Mouse (Mus musculus) liver, embryonic 16.5 days (tissue): ENCODE measurements around the gene Tgfbr3. TPM values are rescaled to one million over a fixed set of nuclear protein-coding genes. Genes with fewer than 3 reads are reported as not detected.
"Not testable (repeated sequence)": the region's sequence is repeated elsewhere in the genome, so short reads cannot be mapped to it uniquely, and the experiment has no call there.

Experiments
- ATAC-seq: fragments of 200-750 bp; cut with Nextera tagmentation; 2 replicates; pipeline ENCODE4 v1.8.0; 2017; ENCODE audit warnings: low read depth, mild to moderate bottlenecking, moderate number of reproducible peaks, moderate library complexity
- H3K27ac ChIP-seq: fragments of 300-500 bp; sonication (generic); 2 replicates; pipeline ENCODE4 v1.5.1; 2014; ENCODE audit warnings: mild to moderate bottlenecking, low read length
- H3K27me3 ChIP-seq: fragments of 300-500 bp; sonication (generic); 2 replicates; pipeline ENCODE4 v1.6.1; 2014; ENCODE audit warnings: low read depth, low read length, mixed read lengths; ENCODE audit not compliant: control insufficient read depth, insufficient read depth
- H3K36me3 ChIP-seq: fragments of 300-500 bp; sonication (generic); 2 replicates; pipeline ENCODE4 v1.6.1; 2014; ENCODE audit warnings: mild to moderate bottlenecking; ENCODE audit not compliant: control insufficient read depth, insufficient read depth
- H3K4me1 ChIP-seq: fragments of 300-500 bp; sonication (generic); 2 replicates; pipeline ENCODE4 v1.6.1; 2014; ENCODE audit warnings: low read depth, low read length, mixed read lengths; ENCODE audit not compliant: control insufficient read depth
- H3K4me2 ChIP-seq: fragments of 300-500 bp; sonication (generic); 2 replicates; pipeline ENCODE4 v1.6.1; 2014; ENCODE audit warnings: low read depth, low read length, mixed read lengths
- H3K4me3 ChIP-seq: fragments of 300-500 bp; sonication (generic); 2 replicates; pipeline ENCODE4 v1.5.1; 2014; ENCODE audit warnings: low read depth, mild to moderate bottlenecking, low read length
- H3K9ac ChIP-seq: fragments of 300-500 bp; sonication (generic); 2 replicates; pipeline ENCODE4 v1.6.1; 2014; ENCODE audit warnings: low read depth, low read length
- H3K9me3 ChIP-seq: fragments of 300-500 bp; sonication (generic); replicated peaks from 2 replicates; pipeline ENCODE4 v1.6.1; 2016; ENCODE audit warnings: low read length; ENCODE audit not compliant: control insufficient read depth
- WGBS: fragments of 180-500 bp; shearing (Covaris S2); extraction: QIAGEN DNeasy Blood & Tissue Kit; methylation state at CpG from one replicate; pipeline ENCODE4 v1.1.7; 2014; ENCODE audit not compliant: insufficient replicate concordance; 5-methylcytosine and 5-hydroxymethylcytosine counted together
- polyA plus RNA-seq: library from polyadenylated mRNA; unstranded; fragments of >200 nt; fragmentation: Nextera tagmentation; extraction: Ambion mirVana; gene quantifications from 2 replicates; pipeline ENCODE4 v1.2.1, GENCODE M21; 2015

Gene Tgfbr3
- polyA plus RNA-seq, 1 experiment from 2014 or later, result 6.8 TPM

DNA sequence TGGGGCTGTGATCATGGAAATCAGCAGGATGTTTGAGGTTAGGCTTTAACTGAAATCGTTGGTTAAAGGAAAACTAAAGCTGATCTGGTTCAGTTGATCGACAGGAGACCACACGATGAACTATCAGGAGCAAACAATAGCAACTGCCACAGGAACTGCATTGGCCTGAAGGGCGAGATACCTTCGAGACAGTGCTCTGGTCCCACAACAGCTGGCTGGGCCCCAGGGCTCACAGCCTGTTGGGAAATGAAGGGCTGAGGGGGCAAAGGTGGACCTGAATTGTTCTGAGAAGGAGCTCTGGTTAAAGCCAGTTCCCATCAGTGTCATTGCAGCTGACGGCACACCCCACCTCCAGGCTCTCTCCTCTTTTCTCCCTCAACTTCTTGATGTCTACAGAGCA is 52.5 kb downstream of the Tgfbr3 start:
- peak overlapping the region; percentile 56 for H3K27ac ChIP-seq
- H3K27me3 ChIP-seq, result no peaks in the 10 kb centered on the region
- no peaks in the 10 kb centered on the region for H3K9me3 ChIP-seq
- H3K9ac ChIP-seq, result no peak overlapping the region
- WGBS, result 4% methylated on average over 6 of the region's 6 CpGs
- H3K4me1 ChIP-seq, result peaks cover 54% of the 10 kb centered on the region
- 0 out of 2 replicates have a peak overlapping the region, but pooled peaks have one; percentile 0 for H3K4me2 ChIP-seq
- no peak overlapping the region for H3K4me3 ChIP-seq
- H3K36me3 ChIP-seq, result no peaks in the 10 kb centered on the region
- peak; percentile 59 for ATAC-seq

DNA sequence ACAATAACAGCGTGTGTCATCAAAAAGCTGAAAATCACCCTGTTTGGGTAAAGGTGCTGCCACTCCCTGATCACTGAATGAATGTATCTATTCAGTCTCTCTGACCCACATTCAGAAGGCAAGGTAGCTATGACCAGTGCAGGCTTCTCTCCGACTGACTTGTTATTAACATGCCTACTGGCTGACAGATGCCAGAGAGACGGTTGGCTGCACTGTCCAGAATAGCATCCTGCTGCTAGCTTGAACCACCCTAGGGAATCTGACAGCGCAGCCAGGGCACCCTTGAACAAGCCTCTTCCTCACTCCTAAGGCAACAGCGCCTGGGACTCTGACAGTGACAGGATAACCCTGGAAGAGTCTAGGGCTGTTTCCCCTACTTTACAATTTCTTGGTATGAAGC is 53.4 kb downstream of the Tgfbr3 start:
- Histone ChIP-seq H3K4me3 (no peak overlapping the region), H3K4me2 (no peak overlapping the region), H3K27me3 (no peaks in the 10 kb centered on the region), H3K9ac (no peak overlapping the region), H3K9me3 (no peaks in the 10 kb centered on the region), H3K4me1 (peaks cover 58% of the 10 kb centered on the region), H3K36me3 (no peaks in the 10 kb centered on the region), H3K27ac (peak overlapping the region; percentile 56; the same call in 1 of the 2 replicates)
- WGBS, result 45% methylated on average over 5 of the region's 5 CpGs
- no peak for ATAC-seq

DNA sequence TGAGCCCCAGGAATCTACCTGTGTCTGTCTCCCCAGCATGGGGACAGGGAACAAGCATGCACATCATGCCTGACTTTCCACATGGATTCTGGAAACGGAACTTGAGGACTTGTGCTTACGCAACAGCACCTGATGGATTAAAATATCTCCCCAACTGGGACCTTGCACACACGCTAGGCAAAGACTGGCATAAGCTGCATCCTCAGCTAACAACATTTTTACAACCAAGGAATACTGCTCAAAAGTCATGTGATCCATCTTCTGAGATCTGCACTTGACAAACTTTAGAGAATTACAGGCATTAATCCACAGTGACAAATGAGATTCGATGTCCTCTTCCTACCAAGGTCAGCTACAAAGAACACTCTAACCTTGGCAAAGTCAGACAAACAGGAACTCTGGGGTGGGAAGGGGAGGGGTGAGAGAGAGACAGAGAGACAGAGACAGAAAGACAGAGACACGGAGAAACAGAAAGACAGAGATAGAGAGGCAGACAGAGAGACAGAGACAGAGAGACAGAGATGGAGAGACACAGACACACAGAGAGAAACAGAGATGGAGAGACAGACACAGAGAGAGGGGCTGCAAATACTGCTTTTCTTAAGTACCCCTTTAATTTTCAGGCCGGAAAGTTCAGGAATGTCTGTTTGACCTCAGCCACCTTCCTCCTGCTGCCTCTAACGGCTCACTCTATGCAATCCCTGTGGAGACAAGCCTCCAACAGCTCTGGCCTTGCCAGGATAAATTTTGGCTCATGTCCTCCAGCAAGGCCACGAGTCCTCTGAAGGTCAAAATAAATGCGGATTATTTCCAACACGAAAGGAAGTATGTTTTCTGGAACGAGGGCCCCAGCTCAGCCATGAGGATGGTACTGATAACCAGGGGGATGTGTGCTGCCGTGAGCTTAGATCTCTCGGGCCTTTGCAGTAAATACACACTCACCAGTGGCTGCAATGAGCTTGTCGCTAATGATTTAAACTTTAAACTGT is 55.8 kb downstream of the Tgfbr3 start:
- peaks cover 76% of the 10 kb centered on the region for H3K4me1 ChIP-seq
- ATAC-seq, result peak; percentile 42; the same call in 1 of the 2 replicates
- 33% methylated on average over 14 of the region's 14 CpGs for WGBS

DNA sequence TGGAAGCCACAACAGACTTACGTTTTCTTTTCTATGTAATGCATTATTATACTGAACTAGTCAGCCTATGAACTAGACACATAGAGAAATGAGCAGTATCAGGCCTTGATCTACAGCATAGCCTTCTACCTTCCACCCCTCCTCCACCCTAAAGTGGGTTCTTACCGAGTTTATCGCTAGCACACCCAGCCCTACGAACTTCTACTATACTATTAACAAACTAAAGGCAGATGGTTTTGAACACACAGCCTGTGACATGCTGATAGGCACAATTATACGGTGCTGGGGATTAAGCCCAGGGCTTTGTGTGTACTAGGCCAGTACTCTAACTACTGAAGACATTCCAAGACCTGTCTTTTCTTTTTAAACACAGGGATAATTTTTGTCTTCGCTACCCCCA is 59.2 kb downstream of the Tgfbr3 start:
- Histone ChIP-seq H3K4me2 (no peak overlapping the region), H3K27ac (peak overlapping the region; percentile 41; the same call in 1 of the 2 replicates), H3K9me3 (no peaks in the 10 kb centered on the region), H3K4me1 (peaks cover 47% of the 10 kb centered on the region), H3K36me3 (no peaks in the 10 kb centered on the region), H3K27me3 (no peaks in the 10 kb centered on the region), H3K9ac (no peak overlapping the region), H3K4me3 (no peak overlapping the region)
- 38% methylated on average over 6 of the region's 6 CpGs for WGBS
- ATAC-seq, result peak; percentile 62

More for the DNA sequence above, 55.8 kb downstream of the Tgfbr3 start:
- H3K27ac ChIP-seq, result peak overlapping the region; percentile 35
- H3K4me3 ChIP-seq, result no peak overlapping the region
- H3K36me3 ChIP-seq, result no peaks in the 10 kb centered on the region
- H3K27me3 ChIP-seq, result no peaks in the 10 kb centered on the region
- no peaks in the 10 kb centered on the region for H3K9me3 ChIP-seq
- peak overlapping the region; percentile 47 for H3K4me2 ChIP-seq
- H3K9ac ChIP-seq, result peak overlapping the region; percentile 41; the same call in 1 of the 2 replicates

DNA sequence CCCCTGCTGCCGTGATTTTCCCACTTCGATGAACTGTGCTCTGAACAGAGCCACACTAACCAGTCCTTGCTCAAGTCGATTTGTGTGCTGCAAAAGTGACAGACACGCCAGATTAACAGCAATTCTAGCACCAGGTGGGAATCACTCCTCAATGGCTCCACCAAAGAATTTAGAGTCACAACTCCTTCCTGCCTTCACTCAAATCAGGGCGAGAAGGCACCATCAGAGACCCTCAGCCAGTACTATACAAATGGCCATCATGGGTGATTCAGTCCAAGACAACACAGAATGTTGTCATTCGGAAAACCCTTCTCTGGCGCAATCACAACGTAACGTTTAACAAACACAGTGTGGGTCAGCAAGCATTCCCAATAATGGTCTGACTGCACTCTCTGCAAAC is 60.4 kb downstream of the Tgfbr3 start:
- ATAC-seq, result no peak
- no peak overlapping the region for H3K4me3 ChIP-seq
- peaks cover 45% of the 10 kb centered on the region for H3K4me1 ChIP-seq
- no peak overlapping the region for H3K9ac ChIP-seq
- H3K27me3 ChIP-seq, result no peaks in the 10 kb centered on the region
- no peaks in the 10 kb centered on the region for H3K36me3 ChIP-seq
- H3K4me2 ChIP-seq, result no peak overlapping the region
- 61% methylated on average over 9 of the region's 9 CpGs for WGBS
- H3K9me3 ChIP-seq, result no peaks in the 10 kb centered on the region
- H3K27ac ChIP-seq, result no peak overlapping the region

DNA sequence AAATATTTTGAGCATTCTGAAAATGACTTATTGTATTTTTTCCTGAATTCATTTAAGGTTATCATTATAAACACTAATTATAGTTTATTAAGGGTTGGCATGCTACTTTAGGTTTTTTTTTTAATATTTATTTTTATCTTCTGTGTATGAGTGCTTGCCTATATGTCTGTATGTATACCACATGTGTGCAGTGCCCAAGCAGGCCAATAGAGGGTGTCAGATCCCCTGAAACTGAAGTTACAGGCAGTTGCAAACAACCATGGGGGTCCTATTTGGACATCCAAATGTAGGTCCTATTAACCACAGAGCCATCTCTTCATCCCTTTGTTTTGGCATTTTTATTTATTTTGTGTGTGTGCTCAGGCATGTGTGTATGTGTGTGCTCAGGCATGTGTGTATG is 61.8 kb downstream of the Tgfbr3 start:
- Histone ChIP-seq H3K27ac (no peak overlapping the region), H3K4me1 (peaks cover 50% of the 10 kb centered on the region), H3K36me3 (no peaks in the 10 kb centered on the region), H3K4me3 (no peak overlapping the region), H3K9me3 (no peaks in the 10 kb centered on the region), H3K9ac (no peak overlapping the region), H3K4me2 (no peak overlapping the region), H3K27me3 (no peaks in the 10 kb centered on the region)
- ATAC-seq, result no peak

DNA sequence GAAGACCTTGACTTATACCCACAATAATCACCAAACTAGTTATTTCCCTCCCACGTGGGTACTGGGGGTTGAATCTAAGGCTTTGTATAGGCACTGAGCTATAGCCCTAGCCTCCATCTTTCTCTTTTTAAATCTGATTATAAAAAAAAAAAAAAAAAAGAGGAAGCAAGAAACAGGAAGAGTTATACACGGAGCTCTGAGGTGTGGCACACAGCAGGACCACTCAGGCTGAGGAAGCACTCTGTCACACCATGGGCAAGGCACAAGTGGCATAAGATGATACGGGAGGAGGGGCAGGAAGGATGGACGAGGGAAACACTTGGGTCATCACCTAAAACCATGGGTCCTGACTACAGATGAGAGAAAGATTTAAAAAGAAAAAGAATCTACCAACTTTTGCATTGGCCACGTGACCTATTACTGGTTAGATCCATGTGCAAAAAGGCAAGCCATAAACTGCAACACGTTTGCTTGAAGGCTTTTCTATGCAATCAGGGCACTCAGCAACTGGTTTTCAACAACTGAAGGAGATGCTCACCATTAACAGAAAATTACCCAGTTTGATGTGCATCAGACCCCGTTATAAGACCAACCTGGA is 64.5 kb downstream of the Tgfbr3 start:
- H3K4me1 ChIP-seq, result peaks cover 39% of the 10 kb centered on the region

DNA sequence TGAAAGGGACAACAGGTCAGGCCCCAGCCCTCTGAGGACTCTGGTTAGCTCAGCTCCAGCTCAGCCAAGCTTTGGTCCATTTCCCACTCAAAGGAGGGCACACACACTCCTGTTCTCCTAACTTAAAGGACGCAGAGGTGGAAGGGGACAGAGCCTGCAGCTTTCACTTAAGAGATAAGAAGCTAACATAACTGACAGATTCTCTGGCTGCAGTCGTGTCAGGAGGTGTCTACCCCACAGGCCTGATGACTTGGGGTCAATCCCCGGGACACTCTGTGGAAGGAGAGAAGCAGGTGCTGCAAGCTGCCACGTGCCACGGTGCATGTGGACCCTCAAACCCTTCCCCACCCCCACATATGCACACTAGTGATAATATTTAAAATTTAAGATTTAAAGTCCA is 65.3 kb downstream of the Tgfbr3 start:
- H3K9ac ChIP-seq, result no peak overlapping the region

More for the DNA sequence above, 64.5 kb downstream of the Tgfbr3 start:
- Histone ChIP-seq H3K27me3 (no peaks in the 10 kb centered on the region), H3K27ac (no peak overlapping the region), H3K9ac (no peak overlapping the region), H3K36me3 (no peaks in the 10 kb centered on the region), H3K4me2 (no peak overlapping the region), H3K4me3 (no peak overlapping the region), H3K9me3 (no peaks in the 10 kb centered on the region)
- no peak; the same call in 1 of the 2 replicates for ATAC-seq
- WGBS, result 35% methylated on average over 7 of the region's 7 CpGs

DNA sequence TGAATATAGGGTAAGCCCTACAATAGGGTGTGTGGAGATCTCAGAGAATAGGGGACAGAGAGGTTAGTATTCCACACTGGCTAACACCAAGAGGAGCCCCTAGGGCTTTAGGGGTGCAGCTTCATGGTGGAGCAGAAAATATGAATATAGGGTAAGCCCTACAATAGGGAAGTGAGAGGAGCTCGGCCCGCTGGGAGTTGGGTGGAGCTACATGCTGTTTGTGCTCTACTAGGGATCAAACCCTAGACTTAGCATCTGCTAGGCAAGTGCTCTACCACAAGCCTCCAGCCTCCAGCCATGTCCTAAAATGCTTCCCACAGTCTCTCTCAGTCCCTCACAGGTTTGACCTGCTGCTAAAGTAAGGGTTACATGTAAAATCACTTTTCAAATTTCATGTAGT is 65.9 kb downstream of the Tgfbr3 start:
- H3K27ac ChIP-seq, H3K9ac ChIP-seq, H3K9me3 ChIP-seq, H3K36me3 ChIP-seq, H3K27me3 ChIP-seq, ATAC-seq, H3K4me2 ChIP-seq, H3K4me3 ChIP-seq: not testable (repeated sequence)
- peaks cover 31% of the 10 kb centered on the region for H3K4me1 ChIP-seq
- WGBS, result 19% methylated on average over 2 of the region's 2 CpGs

More for the DNA sequence above, 65.3 kb downstream of the Tgfbr3 start:
- H3K36me3 ChIP-seq, result no peaks in the 10 kb centered on the region
- WGBS, result 15% methylated on average over 5 of the region's 5 CpGs
- no peaks in the 10 kb centered on the region for H3K9me3 ChIP-seq
- no peak overlapping the region for H3K27ac ChIP-seq
- peaks cover 35% of the 10 kb centered on the region for H3K4me1 ChIP-seq
- H3K4me3 ChIP-seq, result no peak overlapping the region
- no peak overlapping the region; the same call in 1 of the 2 replicates for H3K4me2 ChIP-seq
- peak; percentile 43; the same call in 1 of the 2 replicates for ATAC-seq
- H3K27me3 ChIP-seq, result no peaks in the 10 kb centered on the region
